Mouse (Mus musculus): ENCODE data around the gene Pid1.

- TF ChIP-seq POLR2A (IDR thresholded peaks at IDR 0.05; ENCODE audit: low read depth, low read length): no peak
- TF ChIP-seq CTCF (conservative IDR thresholded peaks at IDR 0.05 in 1 of 2, IDR thresholded peaks at IDR 0.05 in 1 of 2; ENCODE audit: low read depth in 2 of 2, low read length in 2 of 2): peak in 1 of 2 experiments; percentile 5; a peak in 1 of 4 replicates
- no peak for TF ChIP-seq JUND (conservative IDR thresholded peaks at IDR 0.05; ENCODE audit: low read depth, low read length)
- TF ChIP-seq GABPA (IDR thresholded peaks at IDR 0.05; ENCODE audit: insufficient replicate concordance, low read depth, low read length): no peak
- no peak for TF ChIP-seq NELFE (IDR thresholded peaks at IDR 0.05; ENCODE audit: low read depth, low read length)
- no peak for TF ChIP-seq HCFC1 (IDR thresholded peaks at IDR 0.05; ENCODE audit: low read depth, low read length)
These were observed 235.5 kb downstream of the Pid1 start for GRCm38 (mm10) chr1:84128510-84128909.

Measured in CH12.LX (cell line).